Mouse (Mus musculus) embryonic facial prominence, embryonic 11.5 days (tissue): ENCODE results near the gene Anapc2. TPM values are rescaled to one million over a fixed set of nuclear protein-coding genes. Genes with fewer than 3 reads are reported as not detected.

Experiments
- ATAC-seq: fragments of 200-750 bp; cut with Nextera tagmentation; replicated peaks from 2 replicates; pipeline ENCODE4 v1.8.0; 2017; ENCODE audit warnings: low read depth; ENCODE audit not compliant: insufficient number of reproducible peaks, low FRiP score, low TSS enrichment
- DNase-seq: peaks from one replicate; pipeline ENCODE4 v3.0.0-alpha.2; 2015; ENCODE audit warnings: low spot score
- H3K27ac ChIP-seq: fragments of 300-500 bp; sonication (generic); replicated peaks from 2 replicates; pipeline ENCODE4 v1.5.1; 2014; ENCODE audit warnings: mild to moderate bottlenecking, low read depth, low read length, control low read depth
- H3K27me3 ChIP-seq: fragments of 300-500 bp; sonication (generic); 2 replicates; pipeline ENCODE4 v1.6.1; 2014; ENCODE audit warnings: mild to moderate bottlenecking, low read length, moderate library complexity, mixed read lengths; ENCODE audit not compliant: control insufficient read depth, insufficient read depth
- H3K36me3 ChIP-seq: fragments of 300-500 bp; sonication (generic); replicated peaks from 2 replicates; pipeline ENCODE4 v1.6.1; 2014; ENCODE audit warnings: low read depth, mild to moderate bottlenecking, low read length, moderate library complexity, mixed read lengths; ENCODE audit not compliant: control insufficient read depth, insufficient read depth
- H3K4me1 ChIP-seq: fragments of 300-500 bp; sonication (generic); 2 replicates; pipeline ENCODE4 v1.6.1; 2014; ENCODE audit warnings: low read length, mixed read lengths; ENCODE audit not compliant: control insufficient read depth, insufficient read depth
- H3K4me2 ChIP-seq: fragments of 300-500 bp; sonication (generic); 2 replicates; pipeline ENCODE4 v1.6.1; 2014; ENCODE audit warnings: low read depth, mild to moderate bottlenecking, control low read depth, low read length, moderate library complexity
- H3K4me3 ChIP-seq: fragments of 300-500 bp; sonication (generic); 2 replicates; pipeline ENCODE4 v1.5.1; 2014; ENCODE audit warnings: low read depth, low read length, control low read depth
- H3K9ac ChIP-seq: fragments of 300-500 bp; sonication (generic); replicated peaks from 2 replicates; pipeline ENCODE4 v1.6.1; 2014; ENCODE audit warnings: mild to moderate bottlenecking, control low read depth, low read length
- H3K9me3 ChIP-seq: fragments of 300-500 bp; sonication (generic); replicated peaks from 2 replicates; pipeline ENCODE4 v1.6.1; 2016; ENCODE audit warnings: mild to moderate bottlenecking, low read length, inconsistent platforms, mixed read lengths; ENCODE audit not compliant: control insufficient read depth
- WGBS: fragments of 180-500 bp; shearing (Covaris S2); extraction: QIAGEN DNeasy Blood & Tissue Kit; methylation state at CpG from one replicate; pipeline ENCODE4 v1.1.7; 2014; 5-methylcytosine and 5-hydroxymethylcytosine counted together
- polyA plus RNA-seq: library from polyadenylated mRNA; unstranded; fragments of >200 nt; fragmentation: Nextera tagmentation; extraction: Ambion mirVana; gene quantifications from 2 replicates; pipeline ENCODE4 v1.2.1, GENCODE M21; 2014

The Anapc2 gene
- polyA plus RNA-seq, 1 experiment from 2014 or later = 111 TPM

- 0 out of 2 replicates have a peak, but pooled peaks have one; percentile 65 for ATAC-seq
- peak; percentile 85 for DNase-seq
- H3K4me3 ChIP-seq = peak within 1 kb of the TSS; percentile 28
- peaks cover 22% of the 10 kb centered on the region for H3K27me3 ChIP-seq
- no peaks in the 10 kb centered on the region for H3K36me3 ChIP-seq
- no peaks in the 10 kb centered on the region for H3K4me1 ChIP-seq
- no peak within 1 kb of the TSS for H3K27ac ChIP-seq
- no peaks in the 10 kb centered on the region for H3K9me3 ChIP-seq
- peak within 1 kb of the TSS; percentile 57 for H3K4me2 ChIP-seq
- H3K9ac ChIP-seq = no peak within 1 kb of the TSS
- 10% methylated on average over 55 of the region's 58 CpGs for WGBS
These were observed 46.9 kb downstream of the Anapc2 start, which contains the start of gene Grin1 for GRCm38 (mm10) chr2:25318971-25319773. Gene Grin1, minus strand, starts transcription at chr2:25319187.

DNA sequence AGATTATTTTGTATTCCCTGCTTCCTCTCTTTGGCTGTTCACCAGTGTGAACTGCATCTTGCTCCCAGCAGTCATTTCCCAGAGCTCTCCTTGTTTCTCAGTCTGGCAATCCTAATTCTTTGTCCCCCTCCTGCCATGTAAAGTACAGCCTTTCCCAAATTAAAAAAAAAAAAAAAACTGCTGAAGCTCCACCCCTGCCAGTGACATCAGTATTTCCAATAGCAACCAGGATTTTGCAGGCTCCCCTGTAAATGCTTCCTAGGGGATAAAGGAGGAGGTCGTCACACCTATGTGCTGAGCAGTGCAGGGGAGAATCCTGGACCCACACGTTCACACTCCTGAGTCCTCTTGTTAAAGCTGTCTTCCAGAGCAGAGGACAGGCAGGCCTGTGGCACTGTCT lies 47.8 kb downstream of the Anapc2 start:
- H3K27ac ChIP-seq = no peak overlapping the region
- peaks cover 20% of the 10 kb centered on the region for H3K27me3 ChIP-seq
- no peak overlapping the region for H3K4me2 ChIP-seq
- ATAC-seq (no peak), DNase-seq (no peak)
- H3K4me1 ChIP-seq = no peaks in the 10 kb centered on the region
- H3K4me3 ChIP-seq = no peak overlapping the region
- 38% methylated on average over 2 of the region's 2 CpGs for WGBS
- H3K9ac ChIP-seq = no peak overlapping the region
- no peaks in the 10 kb centered on the region for H3K36me3 ChIP-seq
- H3K9me3 ChIP-seq = no peaks in the 10 kb centered on the region

- H3K9ac ChIP-seq = no peak overlapping the region
- whole genome bisulfite sequencing = 77% methylated on average over 2 of the region's 2 CpGs
These were observed 53.8 kb downstream of the Anapc2 start for GRCm38 (mm10) chr2:25326036-25326435.

DNA sequence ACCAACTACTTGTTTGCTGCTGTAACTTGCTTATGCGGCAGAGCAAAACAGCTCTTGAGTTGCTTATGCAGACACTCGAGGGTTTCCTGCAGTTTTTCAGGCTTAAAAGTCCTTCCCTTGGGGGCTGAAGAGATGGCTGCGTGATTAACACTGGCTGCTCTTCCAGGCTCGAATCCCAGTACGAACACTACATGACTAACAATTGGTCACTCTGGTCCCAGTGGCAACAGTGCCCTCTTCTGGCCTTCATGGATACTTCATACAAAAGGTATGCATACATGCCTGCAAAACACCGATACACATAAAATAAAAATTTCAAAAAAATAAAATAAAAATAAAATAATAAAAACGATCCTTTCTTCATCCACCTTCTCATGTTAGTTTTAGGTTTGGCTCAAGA lies 56.2 kb downstream of the Anapc2 start:
- WGBS = 41% methylated on average over 7 of the region's 7 CpGs
- Histone ChIP-seq H3K9me3 (no peaks in the 10 kb centered on the region), H3K27me3 (no peaks in the 10 kb centered on the region), H3K4me2 (no peak overlapping the region), H3K27ac (no peak overlapping the region), H3K9ac (no peak overlapping the region), H3K36me3 (no peaks in the 10 kb centered on the region), H3K4me3 (no peak overlapping the region), H3K4me1 (no peaks in the 10 kb centered on the region; the same call in none of the 2 replicates)
- ATAC-seq (no peak), DNase-seq (peak; percentile 33)

More at GRCm38 (mm10) chr2:25326036-25326435, 53.8 kb downstream of the Anapc2 start:
- DNase-seq (no peak), ATAC-seq (no peak)
- H3K4me2 ChIP-seq = no peak overlapping the region
- no peaks in the 10 kb centered on the region for H3K9me3 ChIP-seq
- H3K27me3 ChIP-seq = no peaks in the 10 kb centered on the region
- H3K36me3 ChIP-seq = no peaks in the 10 kb centered on the region
- no peaks in the 10 kb centered on the region for H3K4me1 ChIP-seq
- H3K27ac ChIP-seq = no peak overlapping the region
- no peak overlapping the region for H3K4me3 ChIP-seq

DNA sequence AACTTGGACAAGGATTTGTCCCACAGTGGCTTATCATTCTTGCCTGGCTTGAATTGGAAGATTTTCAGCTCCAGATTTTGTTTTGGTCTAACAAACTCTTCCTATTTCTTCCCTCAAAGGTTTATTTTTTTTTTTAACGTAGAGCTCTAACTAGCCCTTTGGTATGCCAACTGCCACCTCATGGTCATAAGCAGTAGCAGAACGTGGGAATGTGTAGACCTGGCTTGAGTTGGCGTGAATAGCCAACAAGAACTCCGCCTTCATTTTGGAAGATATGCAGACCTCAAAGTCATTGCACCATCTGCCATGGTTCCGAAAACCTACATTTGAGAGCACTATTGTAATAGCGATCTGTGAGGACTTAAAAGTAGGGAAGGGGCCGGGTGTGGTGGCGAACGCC lies 59.2 kb downstream of the Anapc2 start:
- Histone ChIP-seq H3K36me3 (peaks cover 3% of the 10 kb centered on the region; the same call in 1 of the 2 replicates), H3K9ac (peak overlapping the region; percentile 96), H3K4me1 (no peaks in the 10 kb centered on the region; the same call in none of the 2 replicates), H3K4me2 (peak overlapping the region; percentile 54), H3K9me3 (no peaks in the 10 kb centered on the region), H3K27ac (no peak overlapping the region), H3K27me3 (no peaks in the 10 kb centered on the region), H3K4me3 (peak overlapping the region; percentile 94)
- WGBS = 59% methylated on average over 9 of the region's 9 CpGs
- ATAC-seq (no peak), DNase-seq (no peak)

GRCm38 (mm10) chr2:25332286-25333160 lies 60.2 kb downstream of the Anapc2 start, which contains the start of gene Man1b1:
Gene Man1b1, plus strand, starts transcription at chr2:25332338.
- Histone ChIP-seq H3K4me1 (no peaks in the 10 kb centered on the region; the same call in none of the 2 replicates), H3K9me3 (no peaks in the 10 kb centered on the region), H3K36me3 (peaks cover 3% of the 10 kb centered on the region; the same call in 1 of the 2 replicates), H3K4me3 (peak within 1 kb of the TSS; percentile 94), H3K27ac (peak within 1 kb of the TSS; percentile 76), H3K9ac (peak within 1 kb of the TSS; percentile 96), H3K27me3 (no peaks in the 10 kb centered on the region), H3K4me2 (peak within 1 kb of the TSS; percentile 83)
- peak; percentile 100 for DNase-seq
- ATAC-seq = peak; percentile 95
- WGBS = under 1% methylated on average over 78 of the region's 78 CpGs

DNA sequence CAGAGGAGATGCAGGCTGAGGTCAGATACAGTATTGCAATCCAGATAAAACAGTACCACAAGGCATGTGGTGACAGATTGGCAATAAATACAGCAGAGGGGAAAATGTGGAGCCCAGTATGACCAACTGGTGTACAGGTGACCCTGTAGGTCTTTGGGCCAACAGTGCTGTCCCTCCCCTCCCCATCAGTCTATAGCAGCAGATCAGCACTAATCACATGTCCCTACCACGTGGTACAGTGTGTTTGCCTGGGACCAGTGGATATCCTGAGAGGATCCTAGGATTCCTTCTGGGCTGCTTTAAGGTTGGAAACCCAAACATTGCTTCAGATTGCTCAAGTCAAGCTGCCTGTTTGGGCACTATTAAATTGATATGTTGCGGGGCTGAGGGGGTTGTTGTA lies 61.3 kb downstream of the Anapc2 start:
- peak overlapping the region; percentile 94 for H3K4me3 ChIP-seq
- H3K36me3 ChIP-seq = peaks cover 6% of the 10 kb centered on the region; the same call in 1 of the 2 replicates
- ATAC-seq (no peak), DNase-seq (no peak)
- H3K4me1 ChIP-seq = no peaks in the 10 kb centered on the region; the same call in none of the 2 replicates
- peak overlapping the region; percentile 83 for H3K9ac ChIP-seq
- H3K27me3 ChIP-seq = no peaks in the 10 kb centered on the region
- 84% methylated on average over 2 of the region's 2 CpGs for WGBS
- peak overlapping the region; percentile 83; the same call in 1 of the 2 replicates for H3K4me2 ChIP-seq
- H3K9me3 ChIP-seq = no peaks in the 10 kb centered on the region
- H3K27ac ChIP-seq = no peak overlapping the region
